Mouse (Mus musculus): ENCODE results near the gene Slco2a1. TPM values are rescaled to one million over a fixed set of nuclear protein-coding genes. Genes with fewer than 3 reads are reported as not detected.

Gene Slco2a1
- polyA plus RNA-seq (2015; fragmentation: Nextera tagmentation; extraction: Ambion mirVana), result 18.7 and 25.4 TPM in 2 replicates

DNA sequence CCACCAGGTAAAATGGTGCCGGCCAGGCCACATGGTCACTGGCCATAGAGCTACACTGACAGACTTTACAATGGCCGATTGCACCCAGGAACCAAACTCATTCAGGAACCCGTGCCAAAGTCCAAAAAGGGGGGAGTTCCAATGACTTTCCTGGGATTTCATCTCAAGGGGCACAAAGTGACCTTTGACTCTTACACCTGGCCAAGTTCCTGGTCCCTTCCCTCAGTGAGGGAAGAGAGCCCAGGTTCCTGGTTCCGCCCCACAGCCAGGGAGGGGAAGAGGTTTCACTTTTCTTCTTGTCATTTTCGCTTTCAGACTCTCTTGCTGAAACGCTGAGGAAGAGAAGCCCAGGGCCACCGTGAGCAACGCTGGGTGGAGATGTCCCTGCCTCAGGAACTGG, at the start of gene Slco2a1:
Gene Slco2a1 (plus strand): TSS at position 251 of the 400 bp plus-strand sequence.

DNA sequence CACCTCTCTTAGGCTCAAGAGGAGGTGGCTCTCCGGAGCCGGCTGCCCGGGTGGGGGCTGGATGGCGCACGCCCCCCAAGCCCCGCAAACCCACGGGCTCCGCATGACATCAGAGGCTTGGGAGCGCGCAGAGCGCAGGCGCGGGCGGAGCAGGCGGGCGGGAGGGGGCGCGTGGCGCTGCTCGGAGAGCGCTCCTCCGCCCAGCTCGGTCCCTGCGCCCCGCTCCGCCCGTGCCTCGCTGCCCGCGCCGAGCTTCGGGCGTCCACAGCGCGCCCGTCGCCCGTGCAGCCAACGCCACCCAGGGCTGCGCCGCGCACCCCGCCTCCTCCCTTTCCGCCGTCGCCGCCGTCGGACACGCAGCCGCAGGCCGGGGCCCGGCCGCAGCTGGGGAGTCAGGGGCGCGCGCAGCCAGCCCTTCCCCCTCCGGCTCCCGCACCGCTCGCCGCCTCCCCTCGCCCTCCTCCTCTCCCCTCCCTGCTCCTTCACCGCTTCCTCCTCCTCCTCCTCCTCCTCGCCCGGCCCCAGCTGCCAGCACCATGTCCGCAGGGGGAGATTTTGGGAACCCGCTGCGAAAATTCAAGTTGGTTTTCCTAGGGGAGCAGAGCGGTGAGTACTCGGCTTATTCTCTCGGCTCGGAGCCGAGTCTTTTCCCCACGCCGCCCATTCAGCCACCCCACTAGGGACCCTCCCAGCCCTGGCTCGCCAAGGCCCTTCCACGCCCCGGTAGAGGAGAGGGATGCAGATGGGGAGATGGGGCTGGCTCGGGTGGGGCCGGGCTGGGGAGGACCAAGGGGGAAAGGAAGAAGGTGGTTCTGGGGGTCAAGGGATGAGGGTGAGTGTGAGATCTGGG, 123.3 kb downstream of the Slco2a1 start, which contains the start of gene Rab6b:
Gene Rab6b (plus strand): TSS at position 167 of the 850 bp plus-strand sequence.

Other genes starting within 250 kb of the Slco2a1 start
- gene Ryk, start 153.8 kb upstream of the Slco2a1 start, polyA plus RNA-seq (2015; fragmentation: Nextera tagmentation; extraction: Ambion mirVana), result 7.9 and 8.0 TPM in 2 replicates
- gene Rab6b, start 123.1 kb downstream of the Slco2a1 start, polyA plus RNA-seq (2015; fragmentation: Nextera tagmentation; extraction: Ambion mirVana), result 2.2 and 2.4 TPM in 2 replicates
- gene Srprb, start 213.4 kb downstream of the Slco2a1 start, polyA plus RNA-seq (2015; fragmentation: Nextera tagmentation; extraction: Ambion mirVana), result 16.0 and 19.0 TPM in 2 replicates
- gene Gm20425, start 241.6 kb downstream of the Slco2a1 start, polyA plus RNA-seq (2015; fragmentation: Nextera tagmentation; extraction: Ambion mirVana), result 2.2 and 4.3 TPM in 2 replicates
- 56.6 and 76.2 TPM in 2 replicates for gene Trf, start 241.7 kb downstream of the Slco2a1 start, polyA plus RNA-seq (2015; fragmentation: Nextera tagmentation; extraction: Ambion mirVana)